Mouse (Mus musculus): ENCODE results near the gene Evi5l. TPM values are rescaled to one million over a fixed set of nuclear protein-coding genes. Genes with fewer than 3 reads are reported as not detected.

Evi5l gene
- polyA plus RNA-seq, 1 experiment = 41.1 TPM

DNA sequence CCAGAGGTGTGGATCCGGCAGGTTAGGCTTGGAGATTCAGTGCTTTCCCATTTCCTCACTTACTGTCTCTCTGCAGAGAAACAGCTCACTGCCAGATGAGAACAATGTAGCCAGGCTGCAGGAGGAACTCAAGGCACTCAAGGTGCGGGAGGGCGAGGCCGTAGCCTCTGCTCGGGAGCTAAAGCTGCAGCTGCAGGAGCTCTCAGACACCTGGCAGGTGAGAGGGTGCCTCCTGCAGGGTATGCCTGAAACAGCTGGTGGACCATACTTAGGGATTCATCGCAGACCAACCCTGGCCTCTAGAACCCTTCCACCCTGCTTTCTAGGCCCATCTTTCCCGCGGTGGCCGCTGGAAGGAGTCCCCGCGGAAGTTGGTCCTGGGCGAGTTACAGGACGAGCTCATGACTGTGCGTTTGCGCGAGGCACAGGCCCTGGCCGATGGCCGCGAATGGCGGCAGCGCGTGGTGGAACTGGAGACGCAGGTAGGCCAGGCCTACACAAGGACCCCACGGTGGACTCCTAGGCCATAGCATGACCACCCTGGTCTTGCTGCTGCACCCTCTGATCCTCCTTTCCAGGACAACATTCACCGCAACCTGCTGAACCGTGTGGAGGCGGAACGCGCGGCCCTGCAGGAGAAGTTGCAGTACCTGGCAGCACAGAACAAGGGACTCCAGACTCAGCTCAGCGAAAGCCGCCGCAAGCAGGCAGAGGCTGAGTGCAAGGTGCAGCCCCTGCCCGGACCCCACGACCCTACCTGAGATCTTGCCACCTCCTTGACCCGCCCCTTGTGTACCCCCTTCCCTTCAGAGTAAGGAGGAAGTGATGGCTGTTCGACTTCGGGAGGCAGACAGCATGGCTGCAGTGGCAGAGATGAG is 39.1 kb downstream of the Evi5l start:
- DNase-seq (ENCODE audit: low read depth) = no peak

DNA sequence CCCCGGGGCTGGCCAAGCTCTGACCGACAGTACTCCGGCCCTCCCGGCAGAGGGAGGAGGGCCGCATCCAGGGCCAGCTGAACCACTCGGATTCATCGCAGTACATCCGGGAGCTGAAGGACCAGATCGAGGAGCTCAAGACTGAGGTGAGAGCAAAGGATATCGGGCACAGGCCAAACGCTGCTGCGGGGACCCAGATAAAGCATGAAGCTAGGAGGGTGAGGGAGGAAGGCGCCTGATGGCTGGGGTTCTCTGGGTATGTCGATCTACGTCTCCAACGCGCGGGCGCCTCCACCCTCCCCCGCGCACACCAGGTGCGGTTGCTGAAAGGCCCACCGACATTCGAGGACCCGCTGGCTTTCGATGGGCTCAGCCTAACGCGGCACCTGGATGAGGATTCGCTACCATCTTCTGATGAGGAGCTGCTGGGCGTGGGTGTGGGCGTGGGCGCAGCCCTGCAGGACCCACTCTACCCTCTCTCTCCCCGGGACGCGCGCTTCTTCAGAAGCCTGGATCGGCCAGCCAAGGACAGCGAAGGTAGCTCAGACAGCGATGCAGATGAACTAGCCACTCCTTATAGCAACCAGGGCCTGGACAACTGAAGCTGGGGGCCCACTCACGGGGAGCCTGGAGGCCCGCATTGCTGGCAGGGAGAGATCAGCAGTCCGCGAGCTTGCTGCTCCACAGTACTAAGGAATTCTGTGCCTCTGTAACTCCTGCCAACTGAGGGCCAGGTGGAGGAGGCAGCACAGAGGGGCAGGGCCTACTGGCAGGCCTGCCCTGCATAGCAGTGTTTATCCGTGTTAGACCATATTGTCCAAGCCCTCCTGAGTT is 40.0 kb downstream of the Evi5l start:
- DNase-seq (ENCODE audit: low read depth) = no peak

DNA sequence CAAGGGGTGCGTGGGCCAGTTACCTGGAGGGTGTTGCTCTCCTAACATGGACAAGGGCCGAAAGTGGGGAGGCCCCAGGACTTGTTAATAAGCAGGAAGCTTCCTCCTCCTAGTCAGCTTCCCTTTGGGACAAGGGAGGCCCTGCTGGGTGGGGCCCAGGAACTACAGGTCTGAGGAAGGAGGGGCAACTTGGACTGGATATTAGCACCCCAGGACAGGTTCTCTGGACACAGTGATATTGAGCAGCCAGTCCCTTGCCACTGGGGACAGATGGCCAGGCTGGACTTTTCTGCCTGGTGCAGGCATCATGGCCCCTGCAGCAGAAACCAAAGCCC is 40.6 kb downstream of the Evi5l start:
- no peak for DNase-seq (ENCODE audit: low read depth)

DNA sequence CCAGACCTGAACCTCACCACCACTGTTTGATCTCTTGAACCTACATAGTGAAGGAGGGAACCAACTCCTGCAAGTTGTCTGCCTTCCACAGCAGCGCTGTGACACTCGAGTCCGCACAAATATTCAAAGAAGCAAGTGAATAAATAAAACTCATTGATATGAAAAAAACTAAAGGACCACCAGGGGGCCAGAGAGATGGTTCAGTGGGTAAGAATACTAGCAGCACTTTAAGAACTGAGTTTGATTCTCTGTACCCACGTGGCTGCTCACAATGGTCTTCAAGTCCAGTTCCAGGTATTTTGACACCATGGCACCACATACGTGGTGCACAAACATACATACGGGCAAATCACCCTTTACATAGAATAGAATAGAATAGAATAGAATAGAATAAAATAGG is 44.7 kb downstream of the Evi5l start:
- no peak for DNase-seq (ENCODE audit: low read depth)

DNA sequence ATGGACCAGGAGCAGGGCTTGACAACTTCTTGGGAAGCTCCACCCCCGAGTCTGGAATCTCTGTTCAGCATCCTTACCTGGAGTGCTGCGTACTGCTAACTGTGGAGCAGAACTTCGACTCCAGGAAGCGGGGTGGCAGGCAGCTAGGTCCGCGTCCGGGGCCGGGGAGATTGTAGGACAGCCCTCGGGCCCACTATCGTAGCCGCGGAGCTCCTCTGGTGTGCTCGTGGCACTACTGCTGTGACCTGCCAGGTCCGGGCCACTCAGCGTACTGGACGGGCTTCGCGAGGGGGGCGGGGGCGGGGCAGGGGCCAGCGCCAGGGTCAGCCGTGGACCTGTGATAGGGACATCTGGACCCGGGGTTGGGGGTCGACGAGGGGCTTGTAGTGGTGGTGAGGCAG is 46.4 kb downstream of the Evi5l start:
- DNase-seq (ENCODE audit: low read depth) = no peak

DNA sequence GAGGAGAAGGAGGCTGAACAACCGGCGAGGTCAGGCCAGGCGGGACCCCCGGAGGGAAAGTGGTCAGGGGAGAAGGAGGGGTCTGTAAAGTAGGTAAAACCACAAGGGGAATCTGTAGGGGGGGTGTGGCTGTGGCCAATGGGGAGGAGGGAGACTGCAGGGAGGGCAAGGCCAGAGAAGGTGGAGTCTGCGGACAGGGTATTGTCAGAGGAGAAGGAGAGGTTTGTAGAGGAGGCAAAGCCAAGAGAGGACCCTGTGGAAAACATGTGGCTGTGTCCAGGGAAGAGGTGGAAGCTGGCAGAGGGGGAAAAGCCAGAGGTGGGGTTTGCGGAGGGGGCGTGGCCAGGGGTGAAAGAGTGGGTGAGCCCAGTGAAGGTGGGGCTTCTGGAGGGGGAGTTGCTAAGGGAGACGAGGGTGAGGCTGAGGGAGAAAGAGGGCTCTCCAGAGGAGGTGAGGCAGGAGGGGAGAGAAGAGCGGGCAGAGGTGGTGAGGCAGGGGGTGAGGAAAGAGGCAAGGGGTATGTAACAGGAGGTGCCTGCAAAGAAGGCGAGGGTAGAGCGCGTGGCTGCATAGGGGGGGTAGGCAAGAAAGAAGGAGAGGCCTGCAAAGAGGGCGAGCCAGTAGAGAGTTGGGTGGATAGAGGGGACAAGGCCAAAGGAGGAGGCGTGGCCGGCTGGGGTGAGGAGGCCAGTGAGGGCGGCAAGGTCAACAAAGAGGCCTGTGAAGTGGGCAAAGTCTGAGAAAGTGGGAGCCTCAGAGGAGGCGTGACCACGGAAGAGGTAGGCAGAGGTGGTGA is 47.0 kb downstream of the Evi5l start:
- DNase-seq (ENCODE audit: low read depth) = no peak

DNA sequence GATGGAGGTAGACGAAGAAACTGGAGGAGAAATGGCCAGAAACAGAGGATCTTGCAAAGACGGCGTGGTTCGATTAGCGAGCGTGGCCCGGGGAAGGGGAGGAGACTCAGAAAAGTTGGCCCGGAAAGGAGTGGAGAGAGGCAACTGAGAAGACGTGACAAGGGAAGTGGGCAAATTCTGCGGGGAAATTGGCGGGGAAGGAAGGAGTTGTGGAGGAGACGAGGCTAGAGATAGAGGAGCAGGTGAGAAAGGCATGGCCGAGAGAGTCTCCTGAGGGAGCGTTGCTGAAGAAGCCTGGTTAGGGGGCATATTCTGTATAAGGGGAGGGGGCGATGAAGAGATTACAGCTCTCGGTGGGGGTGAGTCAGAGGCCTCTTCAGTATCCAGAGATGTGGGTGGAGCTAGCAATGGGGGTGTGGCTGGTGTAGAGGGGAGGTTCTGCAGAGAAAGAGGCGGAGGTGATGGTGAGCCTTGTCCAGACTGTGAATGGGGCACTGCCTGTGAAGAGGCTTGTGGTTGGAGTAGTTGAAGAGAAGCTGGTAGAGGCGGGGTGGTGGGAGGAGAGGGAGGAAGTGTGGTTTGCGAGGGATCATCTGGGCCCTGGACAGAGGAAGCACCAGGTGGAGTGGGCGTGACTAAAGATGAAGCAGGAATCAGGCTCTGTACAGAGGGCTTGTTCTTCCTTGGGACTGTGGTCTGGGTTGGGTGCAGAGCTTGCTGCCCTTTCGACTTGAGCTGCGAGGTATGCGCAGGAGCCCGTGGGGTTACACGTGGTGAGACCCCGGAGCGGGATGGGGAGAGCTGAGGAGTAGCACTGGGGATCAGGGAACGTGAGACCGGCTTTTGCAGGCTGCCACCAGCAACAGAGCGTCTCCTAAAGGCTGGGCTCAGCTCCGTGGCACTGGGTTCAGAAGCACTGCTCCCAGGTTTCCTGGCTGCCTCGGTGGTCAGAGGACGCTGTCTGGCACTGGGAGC is 47.9 kb downstream of the Evi5l start:
- DNase-seq (ENCODE audit: low read depth) = no peak

DNA sequence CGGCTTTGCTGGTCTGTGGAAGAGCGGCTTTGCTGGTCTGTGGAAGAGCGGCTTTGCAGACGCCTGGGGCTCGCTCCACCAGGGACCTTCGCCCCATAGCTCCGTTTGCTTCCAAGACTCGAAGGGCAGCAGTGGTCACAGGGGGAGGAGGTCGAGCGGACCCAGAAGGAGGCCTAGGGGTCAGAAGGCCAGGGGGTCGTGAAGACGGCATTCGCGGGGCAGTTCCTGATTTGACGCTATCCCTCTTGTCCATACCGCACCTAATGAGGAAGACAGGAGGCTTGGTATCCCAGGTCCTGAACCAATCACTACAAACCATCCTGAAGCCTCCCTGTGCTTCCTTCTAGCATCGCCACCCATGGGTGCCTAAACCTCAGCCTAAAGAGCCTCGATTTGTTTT is 49.9 kb downstream of the Evi5l start:
- DNase-seq (ENCODE audit: low read depth) = no peak

DNA sequence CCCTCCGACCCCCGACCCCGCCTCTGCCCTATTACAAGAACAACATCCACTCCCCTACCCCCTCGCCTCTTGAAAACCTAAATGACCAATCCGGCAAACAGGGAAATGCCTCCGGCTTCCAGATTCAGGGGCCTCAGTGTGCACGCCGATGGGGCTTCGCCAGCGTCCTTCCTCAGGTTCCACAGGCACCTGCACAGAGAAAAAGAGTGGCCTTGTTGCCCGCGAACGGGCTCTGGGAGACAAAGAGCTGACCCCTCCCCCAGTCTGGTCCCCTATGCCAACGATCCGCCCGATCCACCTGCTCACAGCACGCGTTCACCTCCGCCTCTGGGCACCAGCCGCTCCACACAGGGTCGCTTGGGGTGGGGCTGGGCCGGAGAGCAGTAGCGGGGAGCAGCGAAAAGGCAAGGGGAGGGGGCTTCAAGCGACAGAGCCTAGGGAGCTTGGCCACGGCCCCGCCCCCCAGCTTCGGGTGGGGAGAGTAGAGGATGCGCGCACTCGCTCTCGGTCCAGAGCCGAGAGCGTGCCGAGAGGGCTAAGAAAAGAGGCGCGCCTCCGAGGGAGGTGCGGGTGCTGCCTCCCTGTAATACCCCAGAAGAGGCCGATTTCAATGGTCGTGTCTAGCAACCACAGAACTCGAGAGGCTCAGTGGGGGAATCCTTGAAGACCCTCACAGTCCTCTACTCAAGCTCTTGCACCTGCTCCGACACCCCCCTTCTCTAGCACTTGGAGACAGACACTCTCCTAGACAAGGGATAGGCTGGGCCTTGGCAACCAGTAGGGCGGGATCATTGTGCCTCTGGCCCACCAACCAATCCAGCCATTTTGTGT is 50.6 kb downstream of the Evi5l start, which contains the start of gene Prr36:
Gene Prr36, minus strand, starts transcription at position 669 of the 831 bp plus-strand sequence.
- no peak for DNase-seq (ENCODE audit: low read depth)

DNA sequence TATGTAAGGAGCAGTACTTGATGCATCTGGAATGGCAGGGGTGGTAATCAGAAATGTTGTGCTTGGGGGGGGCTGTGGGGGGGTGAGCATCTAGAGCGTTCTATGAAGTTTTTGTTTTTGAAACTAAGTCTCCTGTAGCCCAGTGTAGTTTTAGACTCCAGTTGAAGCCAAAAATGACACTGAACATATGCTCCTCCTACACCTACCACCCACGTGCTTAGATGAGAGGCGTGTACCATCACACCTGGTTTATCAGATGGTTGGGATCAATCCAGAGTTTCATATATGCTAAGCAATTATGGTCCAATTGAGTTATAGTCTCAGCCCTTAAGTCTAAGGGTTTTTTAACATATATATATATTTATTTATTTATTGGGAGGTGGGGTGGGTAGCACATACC is 53.2 kb downstream of the Evi5l start:
- no peak for DNase-seq (ENCODE audit: low read depth)

DNA sequence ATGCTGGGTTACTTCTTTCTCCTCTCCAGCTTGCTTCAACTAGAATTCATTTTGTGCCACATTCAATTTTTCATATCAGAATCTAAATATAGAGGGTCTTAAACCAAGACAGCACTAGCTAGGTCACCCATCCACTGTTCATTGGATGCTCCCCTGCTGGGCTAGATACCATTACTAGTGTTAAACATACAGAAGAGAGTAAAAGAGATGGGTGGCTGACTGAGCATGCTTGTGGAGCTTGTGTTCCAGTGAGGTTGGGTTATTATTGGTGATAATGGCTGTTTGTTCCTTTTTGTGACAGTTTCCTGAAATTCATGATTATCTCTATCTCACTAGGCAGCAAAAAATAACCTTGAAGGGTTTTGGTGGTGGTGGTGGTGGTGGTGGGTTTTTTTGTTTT is 55.7 kb downstream of the Evi5l start:
- DNase-seq (ENCODE audit: low read depth) = no peak

DNA sequence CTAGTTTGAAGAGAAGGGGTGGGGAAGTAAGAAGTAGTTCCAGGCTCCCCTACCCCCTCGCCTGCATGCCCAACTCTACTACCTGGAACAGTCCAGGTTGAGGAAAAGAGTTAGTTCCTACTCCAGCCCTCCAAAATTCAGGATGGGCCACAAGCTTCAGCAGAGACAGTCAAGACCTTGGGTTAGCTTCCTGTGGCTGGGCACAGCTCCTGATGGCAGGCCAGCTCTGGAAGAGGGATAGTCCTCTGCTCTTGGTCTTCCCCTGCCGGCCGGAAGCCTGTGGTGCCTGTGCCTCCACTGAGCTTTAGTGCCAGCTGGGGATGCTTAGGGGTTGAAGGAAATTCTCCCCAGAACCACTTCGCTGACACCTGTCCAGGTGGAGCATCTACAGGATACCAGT is 60.0 kb downstream of the Evi5l start:
- DNase-seq (ENCODE audit: low read depth) = no peak

DNA sequence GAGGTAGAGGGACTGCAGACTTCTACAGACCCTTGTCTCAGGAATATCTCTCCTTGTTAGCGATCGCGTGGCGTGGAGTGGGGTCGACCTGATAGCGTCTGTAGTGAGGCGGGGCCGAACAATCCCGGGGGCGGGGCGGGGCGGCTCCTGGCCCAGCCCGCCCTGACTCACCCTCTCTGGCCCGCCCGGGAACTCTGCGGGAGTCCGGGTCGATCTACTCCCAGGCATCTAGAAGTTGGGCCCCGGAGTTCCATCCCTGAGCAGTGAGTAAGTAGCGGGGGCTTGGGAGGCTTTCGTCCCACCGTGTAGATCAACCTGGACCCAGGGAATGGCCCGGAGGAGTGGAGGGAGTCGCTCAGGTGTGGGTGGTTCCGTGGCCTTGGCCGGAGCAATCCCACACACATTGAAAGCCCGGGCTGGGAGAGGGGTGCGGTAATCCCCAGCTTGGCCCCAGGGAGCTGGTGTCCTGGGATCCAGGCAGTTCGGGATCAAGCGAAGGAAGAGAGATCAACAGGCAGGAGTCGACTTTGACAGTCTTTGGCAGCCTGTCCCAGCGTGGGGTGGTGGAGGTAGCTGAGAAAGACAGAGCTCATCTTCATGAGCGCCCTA is 60.5 kb downstream of the Evi5l start, which contains the start of gene Lrrc8e:
Gene Lrrc8e, plus strand, starts transcription at position 89 of the 609 bp plus-strand sequence.
- DNase-seq (ENCODE audit: low read depth) = no peak

DNA sequence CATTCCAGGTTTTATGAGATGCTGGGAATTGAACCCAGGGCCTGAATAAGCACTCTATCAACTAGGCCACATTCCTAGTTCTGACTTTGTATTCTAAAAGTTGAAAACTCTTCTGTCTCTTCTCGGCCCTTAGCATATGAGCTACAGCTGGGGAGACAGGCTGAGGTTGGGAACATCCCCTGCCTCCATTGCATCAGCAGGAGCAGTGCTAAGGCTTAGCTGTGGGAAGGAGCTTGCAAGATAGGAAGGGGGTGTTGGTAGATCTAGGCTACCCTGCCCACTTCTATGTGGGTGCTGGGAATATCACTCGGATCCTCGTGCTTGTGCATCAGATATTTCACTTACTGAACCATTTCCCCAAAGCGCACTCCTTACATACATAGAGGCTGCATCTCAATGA is 61.6 kb downstream of the Evi5l start:
- DNase-seq (ENCODE audit: low read depth) = no peak

DNA sequence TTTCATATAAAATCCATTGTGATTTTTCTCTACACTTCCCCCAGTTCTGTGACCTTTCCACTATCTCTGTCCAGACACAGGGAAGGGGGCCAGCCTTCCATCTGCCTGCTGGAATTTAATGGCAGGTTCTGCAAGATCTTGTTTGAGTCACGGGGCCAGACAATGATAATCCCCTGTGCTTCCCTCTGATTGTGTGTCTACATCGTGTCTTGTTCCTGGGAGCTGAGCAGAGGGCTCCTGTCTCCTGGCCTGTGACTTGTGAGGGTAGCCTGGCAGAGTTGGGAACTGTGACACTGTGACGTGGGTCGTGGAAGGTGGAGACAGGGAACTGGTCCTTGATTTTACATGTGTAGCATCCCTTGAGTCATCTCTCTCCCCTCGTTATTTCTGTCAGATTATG is 63.4 kb downstream of the Evi5l start:
- no peak for DNase-seq (ENCODE audit: low read depth)

DNA sequence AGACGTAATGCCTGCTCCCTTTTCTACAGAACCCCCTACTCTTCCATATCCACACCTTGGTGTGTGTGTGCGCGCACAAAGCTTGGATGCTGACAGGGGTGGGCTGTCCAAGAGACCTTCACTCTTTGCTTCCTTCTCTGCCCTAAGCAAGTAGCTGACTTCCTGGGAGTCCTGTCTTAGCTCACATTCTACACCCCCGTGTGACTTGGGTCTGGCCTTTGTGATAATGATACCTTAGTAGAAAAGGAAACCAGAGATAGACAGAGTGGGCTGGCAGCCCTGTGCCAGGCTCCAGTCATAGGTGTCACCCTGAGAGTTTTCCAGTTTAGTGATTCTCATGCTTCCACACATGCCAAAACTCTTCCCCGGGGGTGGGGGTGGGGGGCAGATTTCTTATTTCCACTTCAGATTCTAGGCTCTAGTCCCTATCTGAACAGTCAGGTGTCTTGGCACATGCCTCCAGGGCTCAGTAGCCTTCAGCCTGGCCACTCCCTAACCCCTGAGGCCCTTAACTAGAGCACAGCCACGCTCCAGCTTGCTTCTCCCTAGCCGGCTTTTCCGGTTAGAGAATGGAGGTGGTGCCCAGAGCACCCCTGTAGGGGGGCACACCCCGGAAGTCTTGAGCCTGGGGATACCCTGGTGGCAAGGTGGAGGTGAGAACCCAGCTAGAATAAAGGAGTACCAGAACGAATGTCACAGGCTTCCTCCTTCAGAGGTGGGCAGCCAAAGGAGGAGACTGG is 64.4 kb downstream of the Evi5l start:
- DNase-seq (ENCODE audit: low read depth) = no peak

DNA sequence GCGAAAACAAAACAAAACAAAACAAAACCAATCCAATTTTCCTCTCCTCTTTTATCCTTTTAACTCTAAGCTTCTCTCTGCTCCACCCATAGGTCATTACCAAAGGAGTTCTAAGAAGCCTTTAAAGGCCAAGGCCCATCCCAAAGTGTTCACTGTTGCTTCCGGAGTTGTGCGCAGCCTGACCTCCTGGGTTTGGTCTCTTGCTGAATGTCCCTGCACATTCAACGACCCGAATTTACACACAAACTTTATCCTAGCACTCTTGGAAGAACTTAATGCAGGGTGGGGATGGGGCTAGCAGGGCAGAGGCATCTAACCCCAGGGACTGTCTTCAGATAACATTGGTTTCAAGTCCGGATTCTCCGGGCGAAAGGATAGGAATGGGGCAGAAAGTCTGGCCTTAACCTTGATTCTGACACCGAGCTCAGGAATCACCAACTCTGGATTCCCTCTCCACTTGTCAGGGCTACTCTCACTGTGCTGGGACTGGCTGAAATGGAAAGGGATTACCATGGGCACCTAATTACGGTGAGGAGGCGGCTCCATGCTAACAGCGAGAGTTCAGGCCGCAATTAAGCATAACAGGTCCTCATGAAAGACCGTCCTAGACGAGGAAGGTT is 71.6 kb downstream of the Evi5l start:
- DNase-seq (ENCODE audit: low read depth) = no peak

DNA sequence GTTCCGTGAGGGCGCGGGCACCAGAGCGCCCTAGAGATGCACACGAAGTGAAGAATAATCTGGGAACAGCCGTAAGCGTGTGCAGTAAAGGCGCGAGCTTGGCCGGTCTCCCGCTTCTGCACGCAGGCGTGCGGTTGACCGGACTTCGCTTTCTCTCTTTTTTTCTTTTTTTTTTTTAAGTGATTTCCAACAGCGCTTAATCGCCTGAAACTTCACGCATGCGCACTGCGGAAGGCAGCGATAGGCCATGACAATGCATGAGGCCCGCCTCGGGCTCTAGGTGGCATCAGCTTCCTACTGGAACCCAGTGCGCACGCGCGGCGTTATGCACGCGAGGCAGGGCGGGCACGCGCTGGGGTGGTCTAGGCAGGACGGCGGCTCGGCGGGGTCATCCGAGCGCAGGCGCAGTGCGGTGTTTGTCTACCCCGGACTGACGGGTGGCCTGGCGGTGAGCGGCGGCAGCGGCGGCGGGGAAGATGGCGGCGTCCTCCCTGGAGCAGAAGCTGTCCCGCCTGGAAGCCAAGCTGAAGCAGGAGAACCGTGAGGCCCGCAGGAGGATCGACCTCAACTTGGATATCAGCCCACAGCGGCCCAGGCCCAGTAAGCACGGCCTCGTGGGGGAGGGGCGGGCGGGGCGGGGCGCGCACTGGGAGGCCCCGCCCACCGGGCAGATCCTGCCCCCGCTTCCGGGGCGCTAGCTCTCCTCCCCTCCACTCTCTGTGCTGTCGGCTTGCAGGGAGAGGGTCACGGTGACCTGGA is 72.2 kb downstream of the Evi5l start, which contains the start of the genes Map2k7 and Gm49320:
Gene Map2k7, plus strand, starts transcription at position 307 of the 759 bp plus-strand sequence.
Gene Gm49320, plus strand, starts transcription at position 432 of the 759 bp plus-strand sequence.
- no peak for DNase-seq (ENCODE audit: low read depth)
